Comparison of ENCODE assay signal across 8 mouse cellular contexts in genomic region chr10:117746297-117746883, GRCm38 (mm10). TPM values are rescaled to one million over a fixed set of nuclear protein-coding genes. Genes with fewer than 3 reads are reported as not detected.
DNase-seq lines count a peak whose midpoint lies in the region; ATAC-seq and TF ChIP-seq lines count a peak whose summit lies in the region.

Gene Slc35e3, minus strand, starts transcription at chr10:117746365.

- H3K4me1 ChIP-seq in heart, embryonic 11.5 days (ENCODE audit: control insufficient read depth, insufficient read depth, low read length), result peaks cover 4% of the 10 kb centered on the region; the same call in 1 of the 2 replicates
- H3K4me1 ChIP-seq in kidney, embryonic 15.5 days, result peaks cover 7% of the 10 kb centered on the region
- H3K4me1 ChIP-seq in limb, embryonic 15.5 days, result peaks cover 30% of the 10 kb centered on the region
- peaks cover 9% of the 10 kb centered on the region; the same call in 1 of the 2 replicates for H3K4me1 ChIP-seq in midbrain, postnatal 0 days (ENCODE audit: insufficient read depth, low read length)

- no peaks in the 10 kb centered on the region for H3K9me3 ChIP-seq in heart, embryonic 11.5 days (replicated peaks; ENCODE audit: control insufficient read depth, low read length)
- H3K9me3 ChIP-seq in kidney, embryonic 15.5 days (replicated peaks), result no peaks in the 10 kb centered on the region
- no peaks in the 10 kb centered on the region for H3K9me3 ChIP-seq in limb, embryonic 15.5 days
- no peaks in the 10 kb centered on the region for H3K9me3 ChIP-seq in midbrain, postnatal 0 days (ENCODE audit: low read length)

- ATAC-seq in erythroblast, adult 5-6 weeks (replicated peaks; ENCODE audit: low FRiP score, poor library complexity, severe bottlenecking), result peak; percentile 96
- ATAC-seq in heart, embryonic 11.5 days (replicated peaks; ENCODE audit: insufficient number of reproducible peaks, low FRiP score, low TSS enrichment), result peak; percentile 96
- peak; percentile 98 for ATAC-seq in kidney, embryonic 15.5 days (replicated peaks; ENCODE audit: low FRiP score)
- ATAC-seq in limb, embryonic 15.5 days (ENCODE audit: insufficient number of reproducible peaks, low FRiP score, low TSS enrichment, low read depth), result peak; percentile 92
- ATAC-seq in midbrain, postnatal 0 days (ENCODE audit: low FRiP score), result peak; percentile 97

- TF ChIP-seq POLR2A in brain, embryonic 14.5 days (IDR thresholded peaks at IDR 0.05; ENCODE audit: borderline replicate concordance, extremely low read depth, insufficient read depth, insufficient read length, poor library complexity, severe bottlenecking), result peak; percentile 87

- peaks cover 44% of the 10 kb centered on the region for H3K79me2 ChIP-seq in C2C12 (ENCODE audit: control insufficient read depth, insufficient read depth)

- peak within 1 kb of the TSS; percentile 75 for H3ac ChIP-seq in C2C12 (ENCODE audit: control insufficient read depth, insufficient read length, low read depth)

- no peaks in the 10 kb centered on the region for H3K27me3 ChIP-seq in C2C12 (ENCODE audit: control insufficient read depth, insufficient read depth, insufficient read length)
- H3K27me3 ChIP-seq in heart, embryonic 11.5 days (ENCODE audit: control insufficient read depth, insufficient read depth, low read length), result no peaks in the 10 kb centered on the region
- no peaks in the 10 kb centered on the region for H3K27me3 ChIP-seq in kidney, embryonic 15.5 days
- no peaks in the 10 kb centered on the region for H3K27me3 ChIP-seq in limb, embryonic 15.5 days
- H3K27me3 ChIP-seq in midbrain, postnatal 0 days (ENCODE audit: insufficient read depth, low read length), result no peaks in the 10 kb centered on the region

- peak; percentile 97 for DNase-seq in brain, embryonic 14.5 days (ENCODE audit: low read depth)
- DNase-seq in midbrain, postnatal 0 days (ENCODE audit: low spot score), result peak; percentile 95
- peak; percentile 96 to 97 for DNase-seq in spleen, postnatal 10 days (ENCODE audit: low spot score in 2 of 2)

- 12% methylated on average over 46 of the region's 46 CpGs for WGBS in heart, embryonic 11.5 days (ENCODE audit: insufficient replicate concordance)
- 14% methylated on average over 45 of the region's 46 CpGs for WGBS in kidney, embryonic 15.5 days
- 14% methylated on average over 46 of the region's 46 CpGs for WGBS in limb, embryonic 15.5 days
- 15% methylated on average over 44 of the region's 46 CpGs for WGBS in midbrain, postnatal 0 days

- peaks cover 26% of the 10 kb centered on the region for H3K79me3 ChIP-seq in C2C12 (ENCODE audit: low read depth)

- no peak for TF ChIP-seq CTCF in C2C12 (IDR thresholded peaks at IDR 0.05; ENCODE audit: control insufficient read depth, insufficient read depth, insufficient read length)
- TF ChIP-seq CTCF in brain, embryonic 14.5 days (IDR thresholded peaks at IDR 0.05; ENCODE audit: borderline replicate concordance, extremely low read depth, insufficient read depth, insufficient read length), result no peak
- no peak for TF ChIP-seq CTCF in midbrain, postnatal 0 days (IDR thresholded peaks at IDR 0.05)

- H3K4me2 ChIP-seq in heart, embryonic 11.5 days, result peak within 1 kb of the TSS; percentile 90
- H3K4me2 ChIP-seq in kidney, embryonic 15.5 days, result peak within 1 kb of the TSS; percentile 88
- H3K4me2 ChIP-seq in limb, embryonic 15.5 days, result peak within 1 kb of the TSS; percentile 71
- H3K4me2 ChIP-seq in midbrain, postnatal 0 days (ENCODE audit: low read depth, low read length, poor library complexity, severe bottlenecking), result peak within 1 kb of the TSS; percentile 61

- H3K4me3 ChIP-seq in C2C12 (ENCODE audit: insufficient read depth, poor library complexity, severe bottlenecking), result peak within 1 kb of the TSS; percentile 34
- H3K4me3 ChIP-seq in heart, embryonic 11.5 days (ENCODE audit: low read depth, low read length), result peak within 1 kb of the TSS; percentile 55
- H3K4me3 ChIP-seq in kidney, embryonic 15.5 days (replicated peaks), result peak within 1 kb of the TSS; percentile 52
- H3K4me3 ChIP-seq in limb, embryonic 15.5 days, result peak within 1 kb of the TSS; percentile 52
- peak within 1 kb of the TSS; percentile 55 for H3K4me3 ChIP-seq in midbrain, postnatal 0 days (ENCODE audit: low read depth, low read length)

- H3K27ac ChIP-seq in heart, embryonic 11.5 days (ENCODE audit: low read depth, low read length), result peak within 1 kb of the TSS; percentile 10; the same call in 1 of the 2 replicates
- H3K27ac ChIP-seq in kidney, embryonic 15.5 days, result peak within 1 kb of the TSS; percentile 76
- H3K27ac ChIP-seq in limb, embryonic 15.5 days, result peak within 1 kb of the TSS; percentile 81
- H3K27ac ChIP-seq in midbrain, postnatal 0 days (ENCODE audit: low read depth, low read length), result peak within 1 kb of the TSS; percentile 51; the same call in 1 of the 2 replicates

- peak within 1 kb of the TSS; percentile 76 for H3K9ac ChIP-seq in heart, embryonic 11.5 days (ENCODE audit: low read depth, low read length)
- H3K9ac ChIP-seq in kidney, embryonic 15.5 days, result peak within 1 kb of the TSS; percentile 52
- peak within 1 kb of the TSS; percentile 42; the same call in 1 of the 2 replicates for H3K9ac ChIP-seq in limb, embryonic 15.5 days
- peak within 1 kb of the TSS; percentile 63 for H3K9ac ChIP-seq in midbrain, postnatal 0 days (replicated peaks; ENCODE audit: low read length, poor library complexity, severe bottlenecking)

- H3K36me3 ChIP-seq in C2C12 (ENCODE audit: control insufficient read depth, insufficient read depth), result peaks cover 58% of the 10 kb centered on the region
- peaks cover 15% of the 10 kb centered on the region for H3K36me3 ChIP-seq in heart, embryonic 11.5 days (ENCODE audit: control insufficient read depth, insufficient read depth, low read length)
- H3K36me3 ChIP-seq in kidney, embryonic 15.5 days, result peaks cover 29% of the 10 kb centered on the region
- peaks cover 32% of the 10 kb centered on the region for H3K36me3 ChIP-seq in limb, embryonic 15.5 days
- H3K36me3 ChIP-seq in midbrain, postnatal 0 days (ENCODE audit: insufficient read depth, low read length), result peaks cover 9% of the 10 kb centered on the region

TF ChIP-seq in C2C12, 6 proteins besides CTCF, POLR2A, EP300 and RAD21:
- TF ChIP-seq MYOD1 (IDR thresholded peaks at IDR 0.05; ENCODE audit: control insufficient read depth, insufficient read length, low read depth) (no peak), MAX (IDR thresholded peaks at IDR 0.05) (peak; percentile 28), CEBPB (IDR thresholded peaks at IDR 0.05; ENCODE audit: low read depth) (peak; percentile 89), FOSL1 (IDR thresholded peaks at IDR 0.05; ENCODE audit: insufficient read depth, low read length, poor library complexity, severe bottlenecking) (no peak), USF1 (IDR thresholded peaks at IDR 0.05; ENCODE audit: low read depth) (peak; percentile 93), MYOG (IDR thresholded peaks at IDR 0.05; ENCODE audit: control insufficient read depth, extremely low read depth, insufficient read length) (no peak)
TF ChIP-seq in C2C12: peak in this region for 3.

RNA-seq across cellular contexts. Expression of gene Slc35e3, which starts in this region (rescaled TPM):
- polyA plus RNA-seq in C2C12 (2012; fragmentation: generic; extraction: Trizol), result 12.8 TPM
- polyA plus RNA-seq in brain, embryonic 14.5 days (2012; rRNA removed), result 31.8 and 35.5 TPM in 2 replicates
- 0.38 and 0.84 TPM in 2 replicates for total RNA-seq in erythroblast, adult 5-6 weeks (2015; ENCODE audit: low replicate concordance)
- 0.43 and 1.1 TPM in 2 replicates for total RNA-seq in erythroblast, adult 5-6 weeks (2017; ENCODE audit: low replicate concordance)
- polyA plus RNA-seq in heart, embryonic 11.5 days (2014; fragmentation: Nextera tagmentation; extraction: Ambion mirVana), result 6.9 and 9.4 TPM in 2 replicates
- polyA plus RNA-seq in kidney, embryonic 15.5 days (2015; fragmentation: Nextera tagmentation; extraction: Ambion mirVana), result 14.8 and 15.0 TPM in 2 replicates
- polyA plus RNA-seq in limb, embryonic 15.5 days (2015; fragmentation: Nextera tagmentation; extraction: Ambion mirVana), result 21.5 and 25.1 TPM in 2 replicates
- 29.7 and 31.0 TPM in 2 replicates for total RNA-seq in midbrain, postnatal 0 days (2014; rRNA removed)
- 23.7 and 24.4 TPM in 2 replicates for polyA plus RNA-seq in midbrain, postnatal 0 days (2015; fragmentation: Nextera tagmentation; extraction: Ambion mirVana)

Comparison
In these comparisons a context has a peak if more than half of its experiments do, and no peak if none do; other contexts are left out.
1. Peak in every context shown above with its lines: DNase-seq, ATAC-seq, H3K4me3 ChIP-seq and H3K27ac ChIP-seq.
2. RNA of gene Slc35e3 (total RNA-seq): 29.7 to 31.0 TPM in midbrain, postnatal 0 days; 0.38 to 1.1 TPM in erythroblast, adult 5-6 weeks; every median in the first group is over 10 times any median in the second.
3. H3K27ac ChIP-seq: peak in every context shown above with its lines; median percentile 81 in limb, embryonic 15.5 days; 76 in kidney, embryonic 15.5 days; 51 in midbrain, postnatal 0 days; 10 in heart, embryonic 11.5 days.